Mouse (Mus musculus): ENCODE data around the gene 1700001J03Rik. TPM values are rescaled to one million over a fixed set of nuclear protein-coding genes. Genes with fewer than 3 reads are reported as not detected.
"Not testable (repeated sequence)": the region's sequence is repeated elsewhere in the genome, so short reads cannot be mapped to it uniquely, and the experiment has no call there.

Gene 1700001J03Rik
- polyA plus RNA-seq, 1 experiment from 2014 or later: not detected

DNA sequence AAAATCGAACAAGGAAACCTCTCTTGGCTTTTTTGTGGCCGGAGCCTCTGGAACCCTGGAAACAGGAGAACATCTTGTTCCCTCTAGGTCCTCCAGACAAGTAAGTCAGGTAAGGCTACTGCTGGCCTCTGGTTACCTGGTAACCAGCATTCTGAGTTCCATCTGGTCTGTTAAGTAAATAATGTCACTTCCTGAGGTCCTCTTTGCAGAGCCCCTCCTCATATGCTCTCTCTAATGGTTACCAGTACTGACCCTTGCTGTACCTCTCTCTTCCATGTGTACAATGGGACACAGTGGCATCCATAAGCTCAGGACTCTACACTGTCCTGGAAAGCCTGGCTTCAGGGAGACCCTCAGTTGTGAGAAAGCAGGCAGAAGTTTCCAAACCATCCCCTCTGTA, 14.5 kb downstream of the 1700001J03Rik start, which contains the start of gene Gm6309:
Gene Gm6309 (minus strand): TSS at position 101 of the 400 bp plus-strand sequence.
- not testable (repeated sequence) for H3K36me3 ChIP-seq; H3K4me1 ChIP-seq; H3K27ac ChIP-seq; H3K9ac ChIP-seq; H3K4me3 ChIP-seq; ATAC-seq; H3K4me2 ChIP-seq; H3K27me3 ChIP-seq (replicated peaks); H3K9me3 ChIP-seq (replicated peaks)
- WGBS (ENCODE audit: insufficient replicate concordance): 74% methylated on average over 2 of the region's 2 CpGs

DNA sequence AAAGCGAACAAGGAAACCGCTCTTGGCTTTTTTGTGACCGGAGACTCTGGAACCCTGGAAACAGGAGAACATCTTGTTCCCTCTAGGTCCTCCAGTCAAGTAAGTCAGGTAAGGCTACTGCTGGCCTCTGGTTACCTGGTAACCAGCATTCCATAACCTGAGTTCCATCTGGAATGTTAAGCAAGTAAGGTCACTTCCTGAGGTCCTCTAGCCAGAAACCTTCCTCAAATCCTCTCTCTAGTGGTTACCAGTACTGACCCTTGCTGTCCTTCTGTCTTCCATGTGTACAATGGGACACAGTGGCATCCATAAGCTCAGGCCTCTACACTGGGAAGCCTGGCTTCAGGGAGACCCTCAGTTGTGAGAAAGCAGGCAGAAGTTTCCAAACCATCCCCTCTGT, 24.7 kb downstream of the 1700001J03Rik start, which contains the start of gene Gm5565:
Gene Gm5565 (minus strand): TSS at position 101 of the 400 bp plus-strand sequence.
- not testable (repeated sequence) for H3K27ac ChIP-seq; H3K9me3 ChIP-seq (replicated peaks); ATAC-seq; H3K9ac ChIP-seq; H3K36me3 ChIP-seq; H3K4me2 ChIP-seq; H3K4me3 ChIP-seq; H3K27me3 ChIP-seq (replicated peaks); H3K4me1 ChIP-seq
- WGBS (ENCODE audit: insufficient replicate concordance): 86% methylated on average over 3 of the region's 3 CpGs

DNA sequence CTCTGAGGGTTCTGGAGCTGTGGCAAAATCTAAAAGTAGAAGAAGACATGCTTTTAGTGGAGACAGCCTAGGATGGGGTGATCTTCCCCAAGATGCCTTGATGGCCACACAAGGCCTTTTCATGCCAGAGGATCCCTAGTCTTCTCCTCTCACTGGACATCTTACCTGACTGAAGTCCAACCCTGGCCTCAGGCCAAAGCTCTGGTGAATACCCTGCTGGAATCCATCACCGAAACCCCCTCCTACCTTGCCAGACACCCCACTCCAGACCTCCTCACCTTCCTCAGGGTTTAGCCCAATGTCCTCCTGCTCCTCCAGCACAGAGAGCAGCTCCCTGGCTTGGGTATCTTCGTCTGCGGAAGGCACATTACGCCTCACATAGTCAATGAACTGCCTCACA, 26.8 kb downstream of the 1700001J03Rik start:
- H3K4me3 ChIP-seq; H3K9me3 ChIP-seq (replicated peaks); ATAC-seq; H3K36me3 ChIP-seq; H3K27me3 ChIP-seq (replicated peaks); H3K4me2 ChIP-seq; H3K9ac ChIP-seq; H3K27ac ChIP-seq; H3K4me1 ChIP-seq: not testable (repeated sequence)
- 81% methylated on average over 4 of the region's 4 CpGs for WGBS (ENCODE audit: insufficient replicate concordance)

DNA sequence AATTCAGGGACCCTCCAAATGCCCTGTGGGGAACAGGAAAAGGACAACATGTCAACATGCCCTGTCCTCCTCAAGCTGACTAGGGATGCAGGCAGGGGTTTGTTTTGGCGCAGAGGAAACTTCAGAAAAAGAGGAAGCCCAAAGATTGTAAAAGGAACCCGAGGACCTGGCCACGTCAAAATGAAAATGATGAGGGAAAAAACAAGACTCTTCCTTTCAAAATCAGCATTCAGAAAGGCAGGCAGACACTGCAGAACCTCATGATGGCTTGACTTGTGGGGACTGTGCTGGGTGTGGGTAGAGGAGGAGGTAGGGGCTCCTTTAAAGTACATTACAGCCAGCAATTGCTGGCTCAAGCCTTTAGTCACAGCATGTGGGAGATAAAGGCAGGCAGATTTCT, 34.6 kb downstream of the 1700001J03Rik start:
- Histone ChIP-seq H3K27me3 (replicated peaks) (no peaks in the 10 kb centered on the region), H3K4me3 (no peak overlapping the region), H3K36me3 (no peaks in the 10 kb centered on the region), H3K9ac (no peak overlapping the region), H3K4me1 (no peaks in the 10 kb centered on the region), H3K4me2 (no peak overlapping the region), H3K9me3 (replicated peaks) (no peaks in the 10 kb centered on the region), H3K27ac (no peak overlapping the region)
- no peak for ATAC-seq
- WGBS (ENCODE audit: insufficient replicate concordance): 51% methylated on average over 3 of the region's 3 CpGs

DNA sequence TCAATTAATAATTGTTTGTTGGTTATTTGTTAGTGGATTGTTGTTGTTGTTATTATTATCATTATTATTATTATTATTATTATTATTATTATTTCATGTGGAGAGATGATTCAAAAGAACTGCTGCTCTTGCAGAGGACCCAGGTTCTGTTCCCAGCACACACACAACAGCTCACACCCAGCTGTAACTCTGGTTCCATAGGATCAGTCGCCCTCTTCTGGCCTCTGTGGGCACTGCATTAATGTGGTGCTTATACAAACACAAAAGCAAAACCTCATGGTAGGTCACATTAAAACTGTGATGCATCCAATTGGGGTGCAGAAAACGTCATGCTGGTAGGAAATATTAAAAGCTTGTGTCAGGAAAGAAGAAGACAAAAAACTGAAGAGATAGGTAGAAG, 37.2 kb downstream of the 1700001J03Rik start:
- no peak for ATAC-seq
- 14% methylated on average over 2 of the region's 2 CpGs for WGBS (ENCODE audit: insufficient replicate concordance)
- H3K36me3 ChIP-seq: no peaks in the 10 kb centered on the region

More for the DNA sequence above, 37.2 kb downstream of the 1700001J03Rik start:
- Histone ChIP-seq H3K4me1 (no peaks in the 10 kb centered on the region), H3K4me3 (no peak overlapping the region), H3K27ac (no peak overlapping the region), H3K9ac (no peak overlapping the region), H3K27me3 (replicated peaks) (no peaks in the 10 kb centered on the region), H3K4me2 (no peak overlapping the region), H3K9me3 (replicated peaks) (no peaks in the 10 kb centered on the region)

Other genes with a start within 250 kb of the 1700001J03Rik start
- not detected in 2 replicates for gene Cyp3a25, start 175.7 kb downstream of the 1700001J03Rik start, polyA plus RNA-seq (2016; fragmentation: Nextera tagmentation; extraction: Ambion mirVana)
- not detected in 2 replicates for gene Cyp3a59, start 106.0 kb downstream of the 1700001J03Rik start, polyA plus RNA-seq (2016; fragmentation: Nextera tagmentation; extraction: Ambion mirVana)
- gene Gm5565, start 24.8 kb downstream of the 1700001J03Rik start, polyA plus RNA-seq (2016; fragmentation: Nextera tagmentation; extraction: Ambion mirVana): not detected in 2 replicates
- gene Gm6309, start 14.6 kb downstream of the 1700001J03Rik start, polyA plus RNA-seq (2016; fragmentation: Nextera tagmentation; extraction: Ambion mirVana): not detected in 2 replicates
- 24.8 and 25.3 TPM in 2 replicates for gene Rnf6, start 36.3 kb upstream of the 1700001J03Rik start, polyA plus RNA-seq (2016; fragmentation: Nextera tagmentation; extraction: Ambion mirVana)
- gene Cdk8, start 45.9 kb upstream of the 1700001J03Rik start, polyA plus RNA-seq (2016; fragmentation: Nextera tagmentation; extraction: Ambion mirVana): 30.7 and 32.5 TPM in 2 replicates
- 0.13 and 0.19 TPM in 2 replicates for gene Wasf3, start 199.7 kb upstream of the 1700001J03Rik start, polyA plus RNA-seq (2016; fragmentation: Nextera tagmentation; extraction: Ambion mirVana)